Mouse (Mus musculus) liver, adult 2 months (tissue): ENCODE measurements around the gene Nrm. TPM values are rescaled to one million over a fixed set of nuclear protein-coding genes. Genes with fewer than 3 reads are reported as not detected.

Experiments used
- DNase-seq: peaks from one replicate; pipeline ENCODE4 v3.0.0-alpha.2; 2011; ENCODE audit warnings: low read depth, low spot score; ENCODE audit errors: extremely low read depth
- H3K27ac ChIP-seq: fragments of 200-500 bp; replicated peaks from 2 replicates; pipeline ENCODE4 v1.5.1; 2012; ENCODE audit warnings: low read depth, mild to moderate bottlenecking, control low read depth, inconsistent platforms, low read length; ENCODE audit not compliant: insufficient read depth
- H3K27me3 ChIP-seq: fragments of 200-500 bp; 2 replicates; pipeline ENCODE4 v1.6.1; 2012; ENCODE audit warnings: mild to moderate bottlenecking, moderate library complexity, low read length, inconsistent platforms; ENCODE audit not compliant: control insufficient read depth, insufficient read depth
- H3K36me3 ChIP-seq: fragments of 200-500 bp; 2 replicates; pipeline ENCODE4 v1.6.1; 2012; ENCODE audit warnings: low read length, inconsistent platforms; ENCODE audit not compliant: control insufficient read depth, insufficient read depth
- H3K4me1 ChIP-seq: fragments of 200-500 bp; 2 replicates; pipeline ENCODE4 v1.6.1; 2011; ENCODE audit warnings: low read length; ENCODE audit not compliant: control insufficient read depth, insufficient read depth
- H3K4me3 ChIP-seq: fragments of 200-500 bp; 2 replicates; pipeline ENCODE4 v1.5.1; 2011; ENCODE audit warnings: low read depth, mild to moderate bottlenecking, control low read depth, low read length, moderate library complexity; ENCODE audit not compliant: insufficient read depth
- H3K79me2 ChIP-seq: fragments of 200-500 bp; 2 replicates; pipeline ENCODE4 v1.6.1; 2012; ENCODE audit warnings: inconsistent platforms, mild to moderate bottlenecking, low read length, moderate library complexity; ENCODE audit not compliant: control insufficient read depth, insufficient read depth
- H3K9ac ChIP-seq: fragments of 200-500 bp; 2 replicates; pipeline ENCODE4 v1.6.1; 2012; ENCODE audit warnings: low read depth, mild to moderate bottlenecking, control low read depth, inconsistent platforms, low read length
- CTCF ChIP-seq: fragments of 200-500 bp; IDR thresholded peaks from 2 replicates; pipeline ENCODE4 v1.5.1; 2011; ENCODE audit warnings: low read depth, low read length, control low read depth
- POLR2A ChIP-seq: fragments of 200-500 bp; IDR thresholded peaks from 2 replicates; pipeline ENCODE4 v1.6.1; 2011; ENCODE audit warnings: low read length, control low read depth; ENCODE audit not compliant: insufficient read depth; ENCODE audit errors: extremely low read depth
- WGBS: fragments of 180-500 bp; shearing (Covaris S2); methylation state at CpG from one replicate; pipeline ENCODE4 v1.1.7; 2018; 5-methylcytosine and 5-hydroxymethylcytosine counted together
- polyA plus RNA-seq: library from polyadenylated mRNA; depleted of rRNA; stranded (reverse); fragments of >200 nt; gene quantifications from 2 replicates; pipeline ENCODE4 v1.2.3, GENCODE M21; 2012
- total RNA-seq: library from RNA; depleted of rRNA; stranded (reverse); fragments of >200 nt; gene quantifications from 2 replicates; pipeline ENCODE4 v1.2.3, GENCODE M21; 2014

Nrm gene
- total and polyA plus RNA-seq, 2 experiments: 0.18 to 2.4 TPM

- Histone ChIP-seq H3K4me3 (no peak overlapping the region), H3K27ac (peak overlapping the region; percentile 64), H3K9ac (no peak overlapping the region), H3K27me3 (no peaks in the 10 kb centered on the region), H3K79me2 (no peaks in the 10 kb centered on the region), H3K36me3 (no peaks in the 10 kb centered on the region), H3K4me1 (peaks cover 27% of the 10 kb centered on the region)
- peak; percentile 59 for DNase-seq
- 26% methylated on average over 7 of the region's 7 CpGs for whole genome bisulfite sequencing
- TF ChIP-seq CTCF: no peak
- TF ChIP-seq POLR2A: no peak
Observed at GRCm38 (mm10) chr17:35815836-35816235, 45.3 kb upstream of the Nrm start.

- TF ChIP-seq CTCF (no peak), POLR2A (no peak)
- Histone ChIP-seq H3K36me3 (no peaks in the 10 kb centered on the region), H3K4me1 (peaks cover 28% of the 10 kb centered on the region), H3K27ac (no peak overlapping the region), H3K4me3 (no peak overlapping the region), H3K9ac (no peak overlapping the region), H3K27me3 (no peaks in the 10 kb centered on the region), H3K79me2 (no peaks in the 10 kb centered on the region)
- whole genome bisulfite sequencing: 34% methylated on average over 9 of the region's 14 CpGs
- DNase-seq: peak; percentile 72
Observed at GRCm38 (mm10) chr17:35816686-35817085, 44.4 kb upstream of the Nrm start.

- Histone ChIP-seq H3K4me1 (peaks cover 28% of the 10 kb centered on the region), H3K27ac (no peak overlapping the region), H3K79me2 (no peaks in the 10 kb centered on the region), H3K9ac (no peak overlapping the region), H3K27me3 (no peaks in the 10 kb centered on the region), H3K36me3 (no peaks in the 10 kb centered on the region), H3K4me3 (no peak overlapping the region)
- DNase-seq: no peak
- WGBS: 86% methylated on average over 10 of the region's 10 CpGs
- TF ChIP-seq POLR2A (no peak), CTCF (no peak)
Observed at GRCm38 (mm10) chr17:35817226-35817625, 43.9 kb upstream of the Nrm start.

GRCm38 (mm10) chr17:35820111-35820510 is 41.0 kb upstream of the Nrm start:
- WGBS: 86% methylated on average over 5 of the region's 5 CpGs
- no peak overlapping the region for H3K27ac ChIP-seq
- TF ChIP-seq CTCF (no peak), POLR2A (no peak)
- H3K27me3 ChIP-seq: no peaks in the 10 kb centered on the region
- no peak for DNase-seq
- H3K4me1 ChIP-seq: peaks cover 18% of the 10 kb centered on the region
- H3K4me3 ChIP-seq: no peak overlapping the region
- H3K36me3 ChIP-seq: no peaks in the 10 kb centered on the region
- H3K9ac ChIP-seq: no peak overlapping the region
- H3K79me2 ChIP-seq: no peaks in the 10 kb centered on the region

GRCm38 (mm10) chr17:35821439-35822430 is 39.4 kb upstream of the Nrm start, which contains the start of gene Ier3:
Gene Ier3, plus strand, starts transcription at chr17:35821684.
- DNase-seq: no peak
- no peaks in the 10 kb centered on the region for H3K36me3 ChIP-seq
- TF ChIP-seq POLR2A (no peak), CTCF (no peak)
- 0 out of 2 replicates have a peak, but pooled peaks cover 6% of the 10 kb centered on the region for H3K4me1 ChIP-seq
- H3K27ac ChIP-seq: peak within 1 kb of the TSS; percentile 78
- no peaks in the 10 kb centered on the region for H3K27me3 ChIP-seq
- H3K9ac ChIP-seq: peak within 1 kb of the TSS; percentile 73
- H3K4me3 ChIP-seq: peak within 1 kb of the TSS; percentile 79
- no peaks in the 10 kb centered on the region for H3K79me2 ChIP-seq
- WGBS: 3% methylated on average over 62 of the region's 62 CpGs
